Mouse (Mus musculus) neural tube, embryonic 13.5 days (tissue): ENCODE measurements at regions not wholly inside any gene's neighbourhood (a gene's known extent, or its start where the extent isn't known, plus 50 kb on each side); places are given as distances from the start of the nearest gene placed in this dataset.
"Not testable (repeated sequence)": the region's sequence is repeated elsewhere in the genome, so short reads cannot be mapped to it uniquely, and the experiment has no call there.

Experiments used
- ATAC-seq: fragments of 200-750 bp; cut with Nextera tagmentation; 2 replicates; pipeline ENCODE4 v1.8.0; 2017; ENCODE audit warnings: low read depth, mild to moderate bottlenecking, moderate TSS enrichment, moderate library complexity
- H3K27ac ChIP-seq: fragments of 300-500 bp; sonication (generic); replicated peaks from 2 replicates; pipeline ENCODE4 v1.5.1; 2015; ENCODE audit warnings: moderate library complexity, mild to moderate bottlenecking, inconsistent platforms
- H3K27me3 ChIP-seq: fragments of 300-500 bp; sonication (generic); 2 replicates; pipeline ENCODE4 v1.6.1; 2015; ENCODE audit warnings: mild to moderate bottlenecking, inconsistent platforms
- H3K36me3 ChIP-seq: fragments of 300-500 bp; sonication (generic); 2 replicates; pipeline ENCODE4 v1.6.1; 2015; ENCODE audit warnings: mild to moderate bottlenecking, inconsistent platforms
- H3K4me1 ChIP-seq: fragments of 300-500 bp; sonication (generic); replicated peaks from 2 replicates; pipeline ENCODE4 v1.6.1; 2015; ENCODE audit warnings: inconsistent platforms
- H3K4me2 ChIP-seq: fragments of 300-500 bp; sonication (generic); 2 replicates; pipeline ENCODE4 v1.6.1; 2015; ENCODE audit warnings: inconsistent platforms, mild to moderate bottlenecking, moderate library complexity
- H3K4me3 ChIP-seq: fragments of 300-500 bp; sonication (generic); 2 replicates; pipeline ENCODE4 v1.5.1; 2015; ENCODE audit warnings: mild to moderate bottlenecking, inconsistent platforms
- H3K9ac ChIP-seq: fragments of 300-500 bp; sonication (generic); 2 replicates; pipeline ENCODE4 v1.6.1; 2015; ENCODE audit warnings: moderate library complexity, mild to moderate bottlenecking, inconsistent platforms
- H3K9me3 ChIP-seq: fragments of 300-500 bp; sonication (generic); 2 replicates; pipeline ENCODE4 v1.6.1; 2016; ENCODE audit warnings: inconsistent platforms
- WGBS: fragments of 180-500 bp; shearing (Covaris S2); methylation state at CpG from one replicate; pipeline ENCODE4 v1.1.7; 2015; 5-methylcytosine and 5-hydroxymethylcytosine counted together

DNA sequence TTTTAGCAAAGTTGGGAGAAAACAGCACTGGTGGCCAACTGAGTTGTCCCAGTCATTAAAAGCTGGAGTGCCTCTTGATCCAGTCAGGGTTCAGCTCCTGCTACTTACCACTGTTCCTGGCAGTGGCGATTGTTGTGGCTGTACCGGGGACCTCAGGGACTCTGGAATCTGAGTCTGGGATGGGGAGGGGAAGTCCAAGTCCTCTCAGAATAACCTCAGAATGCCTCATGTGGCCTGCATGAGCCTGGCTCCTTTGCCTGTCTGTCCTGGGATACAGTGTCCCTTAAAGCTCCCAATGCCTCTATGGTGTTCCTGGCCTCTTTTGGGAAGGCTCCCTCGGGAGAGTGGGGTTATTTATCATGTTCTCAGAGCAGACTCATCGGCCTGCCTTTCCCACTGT lies 173.8 kb upstream of the Col8a1 start:
- 62% methylated on average over 4 of the region's 4 CpGs for WGBS
- no peak for ATAC-seq

DNA sequence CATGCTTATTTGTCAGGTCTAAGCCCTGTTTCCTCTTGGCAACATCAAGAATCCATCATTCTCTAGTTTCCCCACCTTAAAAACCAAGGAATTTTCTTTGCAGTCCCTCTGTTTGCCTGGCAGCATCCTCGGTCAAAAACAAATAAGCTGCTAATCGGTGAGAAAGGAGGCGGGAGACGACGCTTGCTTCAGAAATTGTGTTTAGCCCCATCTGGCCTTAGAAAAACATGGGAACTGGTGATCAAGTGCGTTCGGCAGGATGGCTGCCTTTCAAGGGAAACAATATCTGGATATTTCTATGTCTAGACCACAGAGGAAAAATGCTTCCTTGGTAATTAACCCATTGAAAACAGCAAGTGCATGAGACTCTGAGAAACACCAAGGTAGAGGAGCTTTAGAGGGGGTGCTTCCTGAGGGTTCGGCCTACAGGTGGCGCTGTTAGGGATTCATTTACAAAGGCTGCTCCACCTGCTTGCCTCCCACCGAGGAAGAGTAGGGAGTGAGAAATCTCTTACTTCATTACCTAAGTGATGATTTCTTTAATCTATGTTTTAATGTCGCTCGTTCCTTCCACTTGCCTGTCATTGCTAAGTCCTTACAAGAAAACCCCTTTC lies 174.7 kb upstream of the Col8a1 start:
- H3K36me3 ChIP-seq = no peaks in the 10 kb centered on the region
- 81% methylated on average over 12 of the region's 12 CpGs for WGBS
- no peaks in the 10 kb centered on the region for H3K9me3 ChIP-seq
- no peak overlapping the region for H3K27ac ChIP-seq
- H3K4me2 ChIP-seq = no peak overlapping the region
- H3K9ac ChIP-seq = no peak overlapping the region
- H3K4me1 ChIP-seq = no peaks in the 10 kb centered on the region
- no peaks in the 10 kb centered on the region for H3K27me3 ChIP-seq
- ATAC-seq = no peak
- no peak overlapping the region for H3K4me3 ChIP-seq

More for the DNA sequence above, 173.8 kb upstream of the Col8a1 start:
- Histone ChIP-seq H3K4me2 (no peak overlapping the region), H3K27ac (no peak overlapping the region), H3K9me3 (no peaks in the 10 kb centered on the region), H3K4me3 (no peak overlapping the region), H3K9ac (no peak overlapping the region), H3K4me1 (no peaks in the 10 kb centered on the region), H3K27me3 (no peaks in the 10 kb centered on the region), H3K36me3 (no peaks in the 10 kb centered on the region)

DNA sequence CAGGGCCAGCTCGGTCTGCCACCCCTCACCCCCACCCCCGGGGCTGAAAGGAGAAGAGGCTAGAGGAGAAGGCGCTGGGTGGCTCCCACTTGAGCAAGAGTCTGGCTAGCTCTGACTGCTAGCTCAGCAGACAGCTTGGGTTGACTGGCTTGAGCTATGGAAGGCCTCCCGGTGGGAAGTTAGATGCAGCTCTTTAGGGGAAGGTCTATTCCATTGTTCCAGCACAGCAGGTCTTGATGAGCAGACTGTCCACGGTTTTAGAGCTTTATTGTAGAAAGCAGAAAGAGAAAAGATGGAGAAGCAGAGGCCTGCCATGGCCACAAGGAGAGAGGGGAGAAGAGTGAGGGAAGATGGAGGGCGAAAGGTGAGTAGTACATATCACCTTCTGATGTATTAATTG lies 190.9 kb upstream of the Col8a1 start:
- no peaks in the 10 kb centered on the region for H3K27me3 ChIP-seq
- no peak overlapping the region for H3K4me3 ChIP-seq
- ATAC-seq = no peak
- H3K27ac ChIP-seq = no peak overlapping the region
- no peak overlapping the region for H3K4me2 ChIP-seq
- WGBS = 30% methylated on average over 6 of the region's 6 CpGs
- no peaks in the 10 kb centered on the region for H3K36me3 ChIP-seq
- no peak overlapping the region for H3K9ac ChIP-seq
- no peaks in the 10 kb centered on the region for H3K9me3 ChIP-seq
- H3K4me1 ChIP-seq = no peaks in the 10 kb centered on the region; the same call in 1 of the 2 replicates

DNA sequence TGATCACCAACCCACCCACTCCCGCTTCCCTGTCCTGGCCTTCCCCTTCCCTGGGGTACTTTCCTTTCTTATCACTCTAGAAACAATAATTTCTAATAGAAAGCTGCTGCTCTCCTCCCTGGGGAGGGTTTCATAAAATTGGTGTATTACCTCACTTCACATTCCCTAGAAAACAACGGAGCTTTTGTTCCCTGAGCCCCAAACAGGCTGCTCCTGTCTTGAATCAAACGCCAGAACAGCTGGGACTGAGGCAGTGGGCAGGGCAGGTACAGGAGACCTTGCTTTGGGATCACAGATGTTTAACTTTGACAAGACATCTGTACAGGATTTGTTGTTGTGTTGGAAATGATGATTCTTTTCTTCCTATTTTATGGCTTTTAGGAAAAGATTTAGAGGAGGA lies 192.8 kb upstream of the Col8a1 start:
- no peak overlapping the region for H3K27ac ChIP-seq
- WGBS = 33% methylated on average over 3 of the region's 3 CpGs
- H3K9me3 ChIP-seq = no peaks in the 10 kb centered on the region
- no peaks in the 10 kb centered on the region for H3K36me3 ChIP-seq
- H3K4me2 ChIP-seq = no peak overlapping the region
- H3K4me1 ChIP-seq = no peaks in the 10 kb centered on the region; the same call in 1 of the 2 replicates
- H3K4me3 ChIP-seq = no peak overlapping the region
- ATAC-seq = no peak
- H3K27me3 ChIP-seq = no peaks in the 10 kb centered on the region
- no peak overlapping the region for H3K9ac ChIP-seq

DNA sequence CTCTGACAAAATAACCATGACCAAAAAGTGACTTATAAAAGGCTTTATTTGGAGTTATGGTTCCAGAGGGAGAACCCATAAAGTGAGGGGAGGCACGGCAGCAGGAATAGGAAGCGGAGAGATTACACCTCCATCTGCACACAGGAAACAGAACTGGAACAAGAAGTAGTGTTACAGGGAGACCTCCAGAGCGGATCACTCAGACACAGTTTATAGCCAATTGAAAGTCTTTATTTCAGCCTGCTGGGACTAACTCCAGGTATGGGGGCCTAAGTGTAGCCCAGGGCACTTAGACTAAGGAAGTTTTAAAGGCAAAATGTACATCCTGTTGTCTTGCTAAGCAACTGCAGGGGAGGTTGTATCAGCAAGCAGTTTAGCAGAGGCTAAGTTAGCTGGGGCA lies 195.1 kb upstream of the Col8a1 start:
- H3K4me1 ChIP-seq = no peaks in the 10 kb centered on the region; the same call in 1 of the 2 replicates
- no peaks in the 10 kb centered on the region for H3K9me3 ChIP-seq
- H3K27me3 ChIP-seq = no peaks in the 10 kb centered on the region
- H3K4me2 ChIP-seq = no peak overlapping the region
- no peak overlapping the region for H3K9ac ChIP-seq
- WGBS = 72% methylated on average over 3 of the region's 3 CpGs
- no peak overlapping the region for H3K27ac ChIP-seq
- no peaks in the 10 kb centered on the region for H3K36me3 ChIP-seq
- ATAC-seq = no peak
- no peak overlapping the region for H3K4me3 ChIP-seq

DNA sequence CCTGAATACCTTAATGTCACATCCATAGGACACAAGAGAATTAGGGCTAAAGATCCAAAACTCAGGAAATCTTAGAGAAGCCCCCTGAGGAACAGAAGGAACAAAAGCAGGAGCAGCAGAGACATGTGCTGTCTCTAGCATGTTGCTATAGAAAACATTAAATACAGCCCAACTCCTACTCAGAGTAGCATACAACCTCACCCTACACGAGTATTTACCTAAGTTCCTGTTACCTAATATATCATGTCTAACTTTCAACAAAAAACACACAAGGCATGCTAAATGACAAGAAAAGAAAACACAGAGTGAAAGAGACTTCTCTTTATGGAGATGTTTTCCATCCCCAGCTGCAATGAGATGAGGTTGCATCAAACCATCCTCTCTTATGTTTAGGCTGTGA lies 216.4 kb upstream of the Col8a1 start:
- 73% methylated on average over 1 of the region's 1 CpGs for WGBS
- no peak overlapping the region for H3K4me2 ChIP-seq

DNA sequence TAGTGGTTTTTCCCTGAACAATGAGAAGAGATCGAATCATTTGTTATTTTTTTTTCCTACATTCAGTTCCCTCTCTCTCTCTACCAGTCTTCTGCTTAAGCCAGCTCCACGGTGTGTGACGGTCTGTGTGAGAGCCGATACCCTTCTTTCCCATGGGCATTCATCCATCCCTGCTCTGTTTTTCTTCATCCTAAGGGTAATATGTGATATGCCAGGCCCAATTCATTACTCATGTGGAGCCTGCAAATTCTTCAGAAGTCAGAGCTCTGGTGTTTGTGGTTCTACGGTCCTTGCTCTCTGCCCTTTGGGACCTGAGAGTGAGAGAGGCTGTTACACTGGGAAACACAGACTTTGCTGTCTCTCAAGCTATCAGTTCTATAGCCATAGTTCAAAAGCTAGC lies 229.6 kb upstream of the Col8a1 start:
- Histone ChIP-seq H3K9me3 (no peaks in the 10 kb centered on the region), H3K4me1 (no peaks in the 10 kb centered on the region), H3K27ac (no peak overlapping the region), H3K36me3 (no peaks in the 10 kb centered on the region), H3K4me2 (no peak overlapping the region), H3K9ac (no peak overlapping the region), H3K4me3 (no peak overlapping the region), H3K27me3 (no peaks in the 10 kb centered on the region)
- ATAC-seq = no peak
- WGBS = 76% methylated on average over 5 of the region's 5 CpGs

More for the DNA sequence above, 216.4 kb upstream of the Col8a1 start:
- Histone ChIP-seq H3K4me1 (no peaks in the 10 kb centered on the region), H3K27ac (no peak overlapping the region), H3K9ac (no peak overlapping the region), H3K36me3 (no peaks in the 10 kb centered on the region), H3K27me3 (no peaks in the 10 kb centered on the region), H3K9me3 (no peaks in the 10 kb centered on the region), H3K4me3 (no peak overlapping the region)
- no peak for ATAC-seq

DNA sequence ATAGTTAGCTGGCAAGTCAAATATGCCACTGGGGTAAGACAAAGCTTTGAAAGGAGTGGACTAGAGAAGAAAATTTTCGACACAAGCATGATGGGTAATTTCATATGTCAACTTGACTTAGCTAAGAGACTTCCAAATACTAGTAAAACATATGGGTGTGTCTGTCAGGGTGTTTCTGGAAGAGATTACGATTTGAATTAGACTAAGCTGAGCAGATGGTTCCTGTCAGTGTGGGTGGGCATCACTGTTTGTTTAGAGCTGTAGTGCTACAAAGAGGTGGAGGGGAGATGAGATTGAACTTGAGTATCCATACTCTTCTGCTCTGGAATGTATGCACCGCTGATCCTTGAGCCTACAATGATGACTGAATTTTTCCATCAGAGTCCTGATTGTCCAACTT lies 251.2 kb upstream of the Col8a1 start:
- Histone ChIP-seq H3K9ac (no peak overlapping the region), H3K4me2 (no peak overlapping the region), H3K27ac (no peak overlapping the region), H3K4me3 (no peak overlapping the region), H3K4me1 (no peaks in the 10 kb centered on the region), H3K36me3 (no peaks in the 10 kb centered on the region), H3K9me3 (no peaks in the 10 kb centered on the region), H3K27me3 (no peaks in the 10 kb centered on the region)
- ATAC-seq = no peak
- 86% methylated on average over 3 of the region's 3 CpGs for WGBS

DNA sequence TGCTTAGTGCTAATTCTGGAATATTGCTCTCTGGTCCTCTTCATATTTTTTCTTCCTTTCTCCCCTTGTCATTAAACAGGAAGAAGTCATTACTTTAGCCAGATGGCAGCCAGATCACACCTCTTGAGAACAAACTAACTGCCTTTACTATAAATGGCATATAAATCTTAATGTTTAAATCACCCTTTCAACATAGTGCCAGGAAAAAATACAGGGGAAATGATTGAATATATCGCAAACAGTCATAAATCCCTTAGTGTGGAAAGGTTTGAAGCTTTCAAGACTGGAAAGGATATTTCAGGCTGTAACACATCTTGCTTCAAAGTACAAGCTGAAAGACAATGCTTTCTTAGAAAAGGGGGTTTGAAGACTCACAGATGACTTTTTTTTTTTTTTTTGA lies 259.0 kb upstream of the Col8a1 start:
- Histone ChIP-seq H3K27ac (no peak overlapping the region), H3K9me3 (no peaks in the 10 kb centered on the region), H3K27me3 (no peaks in the 10 kb centered on the region), H3K9ac (no peak overlapping the region), H3K4me3 (no peak overlapping the region), H3K4me2 (no peak overlapping the region), H3K36me3 (no peaks in the 10 kb centered on the region), H3K4me1 (no peaks in the 10 kb centered on the region)
- ATAC-seq = no peak
- 79% methylated on average over 1 of the region's 1 CpGs for WGBS

DNA sequence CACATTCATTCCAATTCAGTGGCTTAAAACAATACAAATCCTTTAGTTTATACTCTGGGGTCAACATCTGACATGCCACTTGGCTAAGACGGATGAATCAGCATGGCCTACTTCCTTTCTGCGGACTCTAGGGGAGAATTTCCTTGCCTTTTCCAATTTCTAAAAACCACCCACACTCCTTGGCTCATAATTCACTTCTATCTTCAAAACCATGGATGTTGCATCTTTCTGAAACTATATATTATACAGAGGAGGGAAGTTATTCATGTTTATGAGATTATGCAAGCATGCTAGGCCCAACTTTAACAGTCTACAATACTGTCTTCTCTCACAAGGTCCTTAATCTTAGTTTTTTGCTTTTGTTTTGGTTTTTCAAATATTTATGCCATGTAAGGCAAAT lies 273.0 kb upstream of the Col8a1 start:
- WGBS = 72% methylated on average over 2 of the region's 2 CpGs

DNA sequence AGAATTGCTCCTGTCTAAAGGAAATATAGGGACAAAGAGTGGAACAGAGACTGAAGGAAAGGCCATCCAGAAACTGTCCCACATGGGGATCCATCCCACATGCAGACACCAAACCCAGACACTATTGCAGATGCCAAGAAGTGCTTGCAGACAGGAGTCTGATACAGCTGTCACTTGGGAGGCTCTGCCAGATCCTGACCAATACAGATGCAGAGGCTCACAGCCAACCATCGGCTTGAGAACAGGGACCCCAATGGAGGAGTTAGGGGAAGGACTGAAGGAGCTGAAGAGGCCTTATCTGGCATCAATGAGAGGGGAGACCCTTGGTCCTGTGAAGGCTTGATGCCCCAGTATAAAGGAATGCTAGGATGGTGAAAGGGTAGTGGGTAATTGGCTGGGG lies 274.0 kb upstream of the Col8a1 start:
- H3K9me3 ChIP-seq, H3K9ac ChIP-seq, ATAC-seq, H3K27me3 ChIP-seq, H3K4me3 ChIP-seq, H3K4me2 ChIP-seq, H3K4me1 ChIP-seq, H3K36me3 ChIP-seq, H3K27ac ChIP-seq: not testable (repeated sequence)
- WGBS = 74% methylated on average over 1 of the region's 1 CpGs

More for the DNA sequence above, 273.0 kb upstream of the Col8a1 start:
- Histone ChIP-seq H3K36me3 (no peaks in the 10 kb centered on the region), H3K27ac (no peak overlapping the region), H3K27me3 (no peaks in the 10 kb centered on the region), H3K4me2 (no peak overlapping the region), H3K9ac (no peak overlapping the region), H3K4me3 (no peak overlapping the region), H3K9me3 (no peaks in the 10 kb centered on the region), H3K4me1 (no peaks in the 10 kb centered on the region)
- ATAC-seq = no peak

DNA sequence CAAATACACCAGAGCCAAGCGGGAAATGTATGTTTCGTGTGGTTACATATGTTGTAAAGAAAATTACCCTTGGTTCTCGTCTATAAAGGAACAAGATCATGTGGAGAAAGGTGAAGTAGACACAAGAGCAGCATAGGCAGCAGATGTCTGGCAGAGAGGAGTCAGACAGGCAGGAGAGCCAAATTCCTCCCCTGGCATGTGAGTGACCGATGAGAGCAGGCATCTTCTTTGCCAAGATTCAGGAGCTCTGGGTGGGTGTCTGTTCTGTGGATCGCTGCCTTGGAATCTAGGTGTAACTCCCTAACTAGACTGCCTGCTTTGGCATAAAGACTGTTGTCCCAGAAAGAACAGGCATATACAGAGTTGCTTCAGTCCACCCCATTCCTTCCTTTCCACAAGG lies 275.1 kb upstream of the Col8a1 start:
- H3K4me3 ChIP-seq = no peak overlapping the region
- no peaks in the 10 kb centered on the region for H3K4me1 ChIP-seq
- H3K4me2 ChIP-seq = no peak overlapping the region
- H3K27ac ChIP-seq = no peak overlapping the region
- ATAC-seq = no peak
- no peaks in the 10 kb centered on the region for H3K9me3 ChIP-seq
- WGBS = 84% methylated on average over 5 of the region's 5 CpGs
- H3K9ac ChIP-seq = no peak overlapping the region
- no peaks in the 10 kb centered on the region for H3K36me3 ChIP-seq
- H3K27me3 ChIP-seq = no peaks in the 10 kb centered on the region

DNA sequence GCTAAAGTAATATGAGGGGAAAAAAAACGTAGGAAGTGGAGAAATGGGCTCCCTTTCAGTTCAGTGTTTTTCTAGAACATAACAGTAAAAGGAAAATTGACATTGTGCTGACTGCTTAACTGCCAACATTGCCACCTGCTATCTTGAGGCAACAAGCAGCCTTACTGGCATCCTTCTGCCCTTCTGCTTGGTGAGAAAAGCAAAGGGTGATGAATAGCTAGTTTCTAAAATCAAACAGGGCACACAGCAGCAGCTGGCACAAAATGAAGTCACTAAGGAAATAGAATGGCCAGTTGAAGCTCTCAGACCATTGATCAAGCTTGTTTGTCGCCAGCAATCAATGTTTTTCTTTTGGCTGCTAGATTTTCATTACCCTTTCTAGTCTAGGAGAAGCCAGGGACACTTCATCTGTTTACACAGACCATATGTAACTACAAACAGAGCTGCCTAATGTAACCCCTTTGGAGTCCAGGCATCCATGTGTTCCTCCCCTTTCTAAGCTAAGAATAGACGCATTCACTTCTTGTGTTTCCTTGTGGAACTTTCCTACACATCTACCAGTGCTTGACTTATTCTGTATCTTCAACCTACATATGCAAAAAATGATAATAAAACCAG lies 314.2 kb upstream of the Col8a1 start:
- no peak overlapping the region for H3K9ac ChIP-seq
- no peak overlapping the region for H3K4me3 ChIP-seq
- no peak for ATAC-seq
- H3K36me3 ChIP-seq = no peaks in the 10 kb centered on the region
- WGBS = 65% methylated on average over 3 of the region's 3 CpGs
- H3K27ac ChIP-seq = no peak overlapping the region
- no peak overlapping the region for H3K4me2 ChIP-seq
- H3K27me3 ChIP-seq = no peaks in the 10 kb centered on the region
- no peaks in the 10 kb centered on the region for H3K4me1 ChIP-seq
- H3K9me3 ChIP-seq = no peaks in the 10 kb centered on the region
